Mouse (Mus musculus) kidney, adult 10 weeks (tissue): ENCODE measurements around the gene Vmn2r38. TPM values are rescaled to one million over a fixed set of nuclear protein-coding genes. Genes with fewer than 3 reads are reported as not detected.

Experiments used
- polyA plus RNA-seq: library from polyadenylated mRNA; stranded (reverse); fragments of 350-450 nt; fragmentation: Illumina TruSeq; extraction: RNeasy Lipid Tissue Mini Kit (QIAGEN cat#74804); gene quantifications from one replicate; pipeline ENCODE4 v1.2.3, GENCODE M21; 2014; ENCODE audit warnings: low read depth, low replicate concordance

The Vmn2r38 gene
- polyA plus RNA-seq = not detected

DNA sequence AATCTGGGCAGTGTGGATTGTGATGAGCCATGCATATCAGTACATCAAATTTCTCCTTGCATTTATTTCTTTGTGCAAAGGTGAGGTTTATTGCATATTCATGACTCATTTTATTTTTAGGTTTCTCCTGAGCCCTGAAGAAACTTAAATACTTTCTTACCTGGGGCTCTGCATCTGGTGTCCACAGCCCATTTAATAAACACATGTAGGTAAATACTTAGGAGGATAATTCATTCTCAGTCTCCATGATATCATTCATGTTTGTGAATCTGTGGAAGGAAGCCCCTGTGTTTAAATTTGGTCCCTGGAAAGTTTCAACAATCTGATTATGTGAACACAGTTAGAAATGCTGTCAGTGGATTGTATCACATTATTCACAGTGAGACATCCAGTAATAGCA lies at the start of gene Vmn2r38:
Vmn2r38 (minus strand) TSS at position 101 of the 400 bp plus-strand sequence.

DNA sequence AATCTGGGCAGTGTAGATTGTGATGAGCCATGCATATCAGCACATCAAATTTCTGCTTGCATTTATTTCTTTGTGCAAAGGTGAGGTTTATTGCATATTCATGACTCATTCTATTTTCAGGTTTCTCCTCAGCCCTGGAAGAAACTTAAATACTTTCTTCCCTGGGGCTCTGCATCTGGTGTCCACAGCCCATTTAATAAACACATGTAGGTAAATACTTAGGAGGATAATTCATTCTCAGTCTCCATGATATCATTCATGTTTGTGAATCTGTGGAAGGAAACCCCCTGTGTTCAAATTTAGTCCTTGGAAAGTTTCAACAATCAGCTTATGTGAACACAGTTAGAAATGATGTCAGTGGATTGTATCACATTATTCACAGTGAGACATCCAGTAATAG lies 67.0 kb downstream of the Vmn2r38 start, which contains the start of gene Vmn2r39:
Vmn2r39 (minus strand) TSS at position 101 of the 400 bp plus-strand sequence.

Other genes starting within 250 kb of the Vmn2r38 start
- gene Vmn2r40, start 166.4 kb downstream of the Vmn2r38 start, polyA plus RNA-seq = not detected
- gene Vmn2r39, start 67.1 kb downstream of the Vmn2r38 start, polyA plus RNA-seq = not detected
- not detected for gene Vmn2r37, start 125.8 kb upstream of the Vmn2r38 start, polyA plus RNA-seq